In genomic region chr8:111359936-111360335, GRCm38 (mm10) we compare ENCODE assay signal across 25 mouse cellular contexts. TPM values are rescaled to one million over a fixed set of nuclear protein-coding genes. Genes with fewer than 3 reads are reported as not detected.
DNase-seq lines count a peak whose midpoint lies in the region; TF ChIP-seq lines count a peak whose summit lies in the region.
"Had no signal": no experiment of that assay in that cellular context is flagged by ENCODE, and none has a peak within 500 bp of the region (broad histone marks: within the 10 kb centered on the region; RNA-seq: fewer than 3 reads in every experiment).

No protein-coding gene starts in this region.

- peaks cover 39% of the 10 kb centered on the region for H3K4me1 ChIP-seq in cerebellum, adult 2 months (ENCODE audit: control insufficient read depth, insufficient read depth, low read length)
- H3K4me1 ChIP-seq: embryonic facial prominence, embryonic 15.5 days; intestine, embryonic 15.5 days had no signal

- H3K4me3 ChIP-seq in cerebellum, adult 2 months (replicated peaks; ENCODE audit: insufficient read depth, low read depth, low read length) = no peak overlapping the region
- H3K4me3 ChIP-seq: embryonic facial prominence, embryonic 12.5 days; embryonic facial prominence, embryonic 15.5 days; gastrocnemius, adult 2 months; heart, embryonic 12.5 days; heart, embryonic 15.5 days; hindbrain, embryonic 10.5 days; hindbrain, embryonic 13.5 days; intestine, embryonic 15.5 days had no signal

- no peak for TF ChIP-seq POLR2A in cerebellum, adult 2 months (IDR thresholded peaks at IDR 0.05; ENCODE audit: borderline replicate concordance, insufficient read depth, low read length)

- 27% methylated on average over 5 of the region's 5 CpGs for WGBS in cerebellum, adult 2 months

- H3K27ac ChIP-seq in cerebellum, adult 2 months (ENCODE audit: insufficient read depth, low read length) = 0 out of 2 replicates have a peak overlapping the region, but pooled peaks have one; percentile 24
- H3K27ac ChIP-seq: embryonic facial prominence, embryonic 12.5 days; embryonic facial prominence, embryonic 15.5 days; heart, embryonic 15.5 days; hindbrain, embryonic 10.5 days; hindbrain, embryonic 13.5 days; intestine, embryonic 15.5 days had no signal

- peak in 1 of 2 experiments; percentile 48 for DNase-seq in cerebellum, adult 2 months
- DNase-seq in cerebellum, adult 9-10 months = no peak
- DNase-seq in cerebellum, postnatal 25 days = peak; percentile 60 to 66
- DNase-seq in cerebellum, adult 11-12 months = no peak
- peak; percentile 46 for DNase-seq in 3T3-L1 (ENCODE audit: low read depth, low spot score)
- DNase-seq in brain, adult 2 months (ENCODE audit: low read depth, low spot score) = peak; percentile 62
- DNase-seq in thymus, postnatal 4 days = no peak
- DNase-seq: adrenal gland, adult 8-10 months; adrenal gland, postnatal 25 days; B cell, adult 2 months; forebrain, postnatal 0 days; gastrocnemius, adult 2 months; gastrocnemius, postnatal 25 days; heart, adult 18-20 months; heart, postnatal 10 days; heart, postnatal 36 days had no signal

- no peaks in the 10 kb centered on the region for H3K27me3 ChIP-seq in cerebellum, adult 2 months (ENCODE audit: control insufficient read depth, insufficient read depth, low read length)
- H3K27me3 ChIP-seq: embryonic facial prominence, embryonic 15.5 days; heart, embryonic 12.5 days; heart, embryonic 15.5 days; hindbrain, embryonic 13.5 days; intestine, embryonic 15.5 days had no signal

- no peak for TF ChIP-seq CTCF in cerebellum, adult 2 months (IDR thresholded peaks at IDR 0.05; ENCODE audit: borderline replicate concordance, insufficient read depth, low read depth, low read length)

RNA-seq across cellular contexts. Expression of gene Mlkl, which starts 22.0 kb away (rescaled TPM):
- 0.32 and 0.43 TPM in 2 replicates for polyA plus RNA-seq in cerebellum, adult 2 months (2012; rRNA removed)
- polyA plus RNA-seq: G1E had no signal

RNA-seq across cellular contexts. Expression of gene Fa2h, which starts 33.7 kb away (rescaled TPM):
- polyA plus RNA-seq in cerebellum, adult 2 months (2012; rRNA removed) = 93.9 and 107 TPM in 2 replicates
- polyA plus RNA-seq: forebrain, embryonic 14.5 days; G1E; heart, embryonic 12.5 days; heart, embryonic 15.5 days had no signal

RNA-seq across cellular contexts. Expression of gene Rfwd3, which starts 59.9 kb away (rescaled TPM):
- polyA plus RNA-seq in cerebellum, adult 2 months (2012; rRNA removed) = 20.3 and 21.8 TPM in 2 replicates

Comparison
In these comparisons a context has a peak if more than half of its experiments do, and no peak if none do; other contexts are left out.
1. DNase-seq: peak in cerebellum, postnatal 25 days (2 of 2), 3T3-L1 (single experiment) and brain, adult 2 months (single experiment); none in cerebellum, adult 9-10 months (single experiment), cerebellum, adult 11-12 months (single experiment) and thymus, postnatal 4 days (single experiment).